Mouse (Mus musculus): ENCODE results near the gene Kcng3.

- TF ChIP-seq POLR2A (IDR thresholded peaks at IDR 0.05; ENCODE audit: borderline replicate concordance, low read depth, low read length) = no peak
- TF ChIP-seq CTCF (IDR thresholded peaks at IDR 0.05; ENCODE audit: low read depth, low read length) = peak; percentile 65
Observed at GRCm38 (mm10) chr17:83632653-83633570, 1.2 kb upstream of the Kcng3 start.
